Mouse (Mus musculus) thymus, adult 2 months (tissue): ENCODE data around the gene Olfr1173. TPM values are rescaled to one million over a fixed set of nuclear protein-coding genes. Genes with fewer than 3 reads are reported as not detected.

Source experiments
- DNase-seq: peaks from one replicate; pipeline ENCODE4 v3.0.0; 2021
- H3K27ac ChIP-seq: fragments of 200-500 bp; 2 replicates; pipeline ENCODE4 v1.5.1; 2012; ENCODE audit warnings: low read length, control low read depth; ENCODE audit not compliant: control insufficient read depth, insufficient read depth
- H3K27me3 ChIP-seq: fragments of 200-500 bp; 2 replicates; pipeline ENCODE4 v1.6.1; 2012; ENCODE audit warnings: mild to moderate bottlenecking, low read length, moderate library complexity, mixed read lengths; ENCODE audit not compliant: control insufficient read depth, insufficient read depth
- H3K36me3 ChIP-seq: fragments of 200-500 bp; 2 replicates; pipeline ENCODE4 v1.6.1; 2012; ENCODE audit warnings: mild to moderate bottlenecking, low read length, moderate library complexity; ENCODE audit not compliant: control insufficient read depth, insufficient read depth
- H3K4me1 ChIP-seq: fragments of 200-500 bp; replicated peaks from 2 replicates; pipeline ENCODE4 v1.6.1; 2012; ENCODE audit warnings: low read length; ENCODE audit not compliant: control insufficient read depth, insufficient read depth
- H3K4me3 ChIP-seq: fragments of 200-500 bp; 2 replicates; pipeline ENCODE4 v1.5.1; 2012; ENCODE audit warnings: mild to moderate bottlenecking, low read length, control low read depth, moderate library complexity; ENCODE audit not compliant: control insufficient read depth, insufficient read depth
- CTCF ChIP-seq: fragments of 200-500 bp; IDR thresholded peaks from 2 replicates; pipeline ENCODE4 v1.5.1; 2012; ENCODE audit warnings: mild to moderate bottlenecking, control low read depth, low read length, moderate library complexity, borderline replicate concordance; ENCODE audit not compliant: control insufficient read depth, poor library complexity, insufficient read depth; ENCODE audit errors: extremely low read depth
- POLR2A ChIP-seq: fragments of 200-500 bp; IDR thresholded peaks from 2 replicates; pipeline ENCODE4 v1.6.1; 2012; ENCODE audit warnings: mild to moderate bottlenecking, low read length, control low read depth, moderate library complexity; ENCODE audit not compliant: control insufficient read depth, poor library complexity, insufficient read depth; ENCODE audit errors: extremely low read depth
- WGBS: fragments of 180-500 bp; shearing (Covaris S2); methylation state at CpG from one replicate; pipeline ENCODE4 v1.1.7; 2018; 5-methylcytosine and 5-hydroxymethylcytosine counted together
- polyA plus RNA-seq: library from polyadenylated mRNA; depleted of rRNA; stranded (reverse); fragments of >200 nt; gene quantifications from 2 replicates; pipeline ENCODE4 v1.2.3, GENCODE M21; 2012; rRNA removed

The Olfr1173 gene
- not detected in 2 replicates for polyA plus RNA-seq

GRCm38 (mm10) chr2:88279775-88280174 lies at the start of gene Olfr1173:
Gene Olfr1173, minus strand, starts transcription at chr2:88279875.
- no peak for TF ChIP-seq POLR2A
- Histone ChIP-seq H3K4me3 (no peak within 1 kb of the TSS), H3K4me1 (no peaks in the 10 kb centered on the region), H3K27ac (no peak within 1 kb of the TSS), H3K36me3 (no peaks in the 10 kb centered on the region), H3K27me3 (no peaks in the 10 kb centered on the region)
- DNase-seq, result no peak

GRCm38 (mm10) chr2:88327115-88327514 lies 47.4 kb upstream of the Olfr1173 start, which contains the start of gene Olfr1175-ps:
Gene Olfr1175-ps, minus strand, starts transcription at chr2:88327215.
- Histone ChIP-seq H3K4me1 (no peaks in the 10 kb centered on the region), H3K36me3 (no peaks in the 10 kb centered on the region), H3K27me3 (no peaks in the 10 kb centered on the region), H3K27ac (no peak within 1 kb of the TSS), H3K4me3 (no peak within 1 kb of the TSS)
- TF ChIP-seq POLR2A (no peak), CTCF (no peak)
- DNase-seq, result no peak
- 89% methylated on average over 2 of the region's 2 CpGs for WGBS

- Histone ChIP-seq H3K4me1 (no peaks in the 10 kb centered on the region), H3K27me3 (no peaks in the 10 kb centered on the region), H3K36me3 (no peaks in the 10 kb centered on the region), H3K27ac (no peak within 1 kb of the TSS), H3K4me3 (no peak within 1 kb of the TSS)
- TF ChIP-seq CTCF (no peak), POLR2A (no peak)
- DNase-seq, result no peak
- 97% methylated on average over 4 of the region's 4 CpGs for WGBS
Observed at GRCm38 (mm10) chr2:88315035-88315434, 35.4 kb upstream of the Olfr1173 start, which contains the start of gene Olfr1174-ps. Gene Olfr1174-ps, minus strand, starts transcription at chr2:88315135.

- WGBS, result 93% methylated on average over 1 of the region's 1 CpGs
- H3K4me1 ChIP-seq, result no peaks in the 10 kb centered on the region
- H3K27me3 ChIP-seq, result no peaks in the 10 kb centered on the region
- H3K27ac ChIP-seq, result no peak within 1 kb of the TSS
- DNase-seq, result no peak
- no peak within 1 kb of the TSS for H3K4me3 ChIP-seq
- TF ChIP-seq CTCF, result no peak
- TF ChIP-seq POLR2A, result no peak
- H3K36me3 ChIP-seq, result no peaks in the 10 kb centered on the region
Observed at GRCm38 (mm10) chr2:88228234-88228633, 51.4 kb downstream of the Olfr1173 start, which contains the start of gene Olfr1170. Gene Olfr1170, minus strand, starts transcription at chr2:88228334.

Other genes starting within 250 kb of the Olfr1173 start
- gene Olfr73, start 242.2 kb downstream of the Olfr1173 start, polyA plus RNA-seq, result not detected in 2 replicates
- gene Olfr1162, start 228.7 kb downstream of the Olfr1173 start, polyA plus RNA-seq, result not detected in 2 replicates
- not detected in 2 replicates for gene Olfr1163, start 208.0 kb downstream of the Olfr1173 start, polyA plus RNA-seq
- not detected in 2 replicates for gene Olfr1164, start 185.9 kb downstream of the Olfr1173 start, polyA plus RNA-seq
- gene Olfr1166, start 151.6 kb downstream of the Olfr1173 start, polyA plus RNA-seq, result not detected in 2 replicates
- not detected in 2 replicates for gene Olfr1167, start 124.7 kb downstream of the Olfr1173 start, polyA plus RNA-seq
- not detected in 2 replicates for gene Olfr1168, start 98.0 kb downstream of the Olfr1173 start, polyA plus RNA-seq
- gene Olfr1170, start 51.5 kb downstream of the Olfr1173 start, polyA plus RNA-seq, result not detected in 2 replicates
- gene Olfr1174-ps, start 35.3 kb upstream of the Olfr1173 start, polyA plus RNA-seq, result 0.05 TPM in 1 of 2 replicates, not detected in the other
- gene Olfr1175-ps, start 47.3 kb upstream of the Olfr1173 start, polyA plus RNA-seq, result not detected in 2 replicates
- gene Olfr1176, start 56.8 kb upstream of the Olfr1173 start, polyA plus RNA-seq, result not detected in 2 replicates
- gene Olfr1177-ps, start 66.6 kb upstream of the Olfr1173 start, polyA plus RNA-seq, result not detected in 2 replicates
- not detected in 2 replicates for gene Olfr1178, start 107.2 kb upstream of the Olfr1173 start, polyA plus RNA-seq
- gene Olfr1179, start 126.6 kb upstream of the Olfr1173 start, polyA plus RNA-seq, result not detected in 2 replicates
- not detected in 2 replicates for gene Olfr1180, start 139.3 kb upstream of the Olfr1173 start, polyA plus RNA-seq
- gene Olfr1181, start 146.3 kb upstream of the Olfr1173 start, polyA plus RNA-seq, result not detected in 2 replicates
- gene Gm13757, start 169.3 kb upstream of the Olfr1173 start, polyA plus RNA-seq, result not detected in 2 replicates
- not detected in 2 replicates for gene Olfr1183, start 175.0 kb upstream of the Olfr1173 start, polyA plus RNA-seq
- gene Olfr1184, start 203.7 kb upstream of the Olfr1173 start, polyA plus RNA-seq, result not detected in 2 replicates
- not detected in 2 replicates for gene Olfr1185-ps1, start 213.4 kb upstream of the Olfr1173 start, polyA plus RNA-seq
- not detected in 2 replicates for gene Olfr1186, start 238.7 kb upstream of the Olfr1173 start, polyA plus RNA-seq